Comparison of ENCODE assay signal across 32 mouse cellular contexts in the genomic region with DNA sequence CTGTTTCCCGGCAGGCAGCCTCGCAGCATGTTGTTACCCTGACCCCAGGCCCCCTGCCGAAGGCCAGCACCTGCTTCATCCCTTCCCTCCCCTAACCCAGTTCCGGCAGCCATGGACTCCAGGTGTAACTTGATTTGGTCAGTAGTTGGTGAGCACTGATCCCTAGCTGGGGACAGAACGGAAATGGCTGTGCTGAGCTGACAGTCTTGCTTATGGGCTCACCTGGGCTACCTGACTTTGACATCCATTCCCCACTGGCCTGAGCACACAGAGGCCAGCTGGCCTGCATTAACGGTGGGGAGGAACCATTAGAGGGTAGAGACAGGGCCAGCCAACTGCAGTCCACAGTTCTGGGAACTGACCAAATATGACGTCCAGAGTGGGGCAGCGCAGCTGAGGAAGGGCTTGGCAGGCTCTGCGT. TPM values are rescaled to one million over a fixed set of nuclear protein-coding genes. Genes with fewer than 3 reads are reported as not detected.
DNase-seq lines count a peak whose midpoint lies in the region; ATAC-seq lines count a peak whose summit lies in the region.
"Had no signal": no experiment of that assay in that cellular context is flagged by ENCODE, and none has a peak within 500 bp of the region (broad histone marks: within the 10 kb centered on the region; RNA-seq: fewer than 3 reads in every experiment).

No protein-coding gene starts in this region.

- H3K9ac ChIP-seq in liver, embryonic 11.5 days (ENCODE audit: low read depth, low read length) = no peak overlapping the region
- H3K9ac ChIP-seq: embryonic facial prominence, embryonic 13.5 days; forebrain, embryonic 15.5 days; heart, embryonic 12.5 days; hindbrain, embryonic 13.5 days; liver, embryonic 13.5 days; midbrain, embryonic 12.5 days had no signal

- DNase-seq in frontal cortex, postnatal 36 days (ENCODE audit: low spot score in 2 of 2) = no peak
- peak; percentile 59 for DNase-seq in NIH3T3 (ENCODE audit: low read depth)
- peak; percentile 76 to 83 for DNase-seq in cerebellum, adult 18-20 months
- DNase-seq in cerebellum, postnatal 10 days = peak; percentile 81 to 82
- no peak for DNase-seq in urinary bladder, adult 2 months (ENCODE audit: low spot score)
- DNase-seq in liver, embryonic 11.5 days (ENCODE audit: low spot score) = no peak
- no peak for DNase-seq in ovary, postnatal 10 days (ENCODE audit: low spot score)
- DNase-seq: adrenal gland, adult 8-10 months; heart, adult 2 months; heart, postnatal 4 days; kidney, adult 18-20 months; kidney, postnatal 4 days; layer of hippocampus, postnatal 36 days; liver, embryonic 13.5 days; lung, adult 18-20 months; lung, postnatal 4 days; retina, postnatal 1 day; spleen, adult 18-20 months; thymus, adult 18-20 months; thymus, postnatal 36 days had no signal

- ATAC-seq in frontal cortex, adult (ENCODE audit: low TSS enrichment) = peak; percentile 38; the same call in 1 of the 2 replicates
- ATAC-seq in liver, embryonic 11.5 days (replicated peaks; ENCODE audit: low FRiP score) = no peak
- ATAC-seq: forebrain, embryonic 15.5 days; inflammation-experienced regulatory T-cells, adult 6 months; lung, postnatal 0 days had no signal

- no peaks in the 10 kb centered on the region for H3K9me3 ChIP-seq in liver, embryonic 11.5 days (ENCODE audit: control insufficient read depth, low read length)
- H3K9me3 ChIP-seq: embryonic facial prominence, embryonic 13.5 days; forebrain, embryonic 10.5 days; forebrain, embryonic 15.5 days; heart, embryonic 12.5 days; hindbrain, embryonic 13.5 days; liver, embryonic 13.5 days; midbrain, embryonic 12.5 days had no signal

- H3K4me2 ChIP-seq in liver, embryonic 11.5 days = no peak overlapping the region
- H3K4me2 ChIP-seq: embryonic facial prominence, embryonic 13.5 days; forebrain, embryonic 15.5 days; heart, embryonic 12.5 days; hindbrain, embryonic 13.5 days; liver, embryonic 13.5 days; midbrain, embryonic 12.5 days had no signal

- WGBS in liver, embryonic 11.5 days = 77% methylated on average over 9 of the region's 9 CpGs

- H3K36me3 ChIP-seq in liver, embryonic 11.5 days (ENCODE audit: control insufficient read depth, insufficient read depth, low read length) = no peaks in the 10 kb centered on the region
- H3K36me3 ChIP-seq: embryonic facial prominence, embryonic 13.5 days; forebrain, embryonic 15.5 days; heart, embryonic 12.5 days; liver, embryonic 13.5 days had no signal

- no peak overlapping the region for H3K4me3 ChIP-seq in liver, embryonic 11.5 days (ENCODE audit: low read depth, low read length)
- H3K4me3 ChIP-seq: embryonic facial prominence, embryonic 13.5 days; forebrain, embryonic 10.5 days; forebrain, embryonic 15.5 days; heart, adult 2 months; heart, embryonic 12.5 days; hindbrain, embryonic 13.5 days; liver, embryonic 13.5 days; megakaryocyte, embryonic 14.5 days; midbrain, embryonic 12.5 days had no signal

- H3K27ac ChIP-seq in liver, embryonic 11.5 days (ENCODE audit: low read depth, low read length) = no peak overlapping the region
- H3K27ac ChIP-seq: embryonic facial prominence, embryonic 13.5 days; forebrain, embryonic 10.5 days; forebrain, embryonic 15.5 days; heart, adult 2 months; hindbrain, embryonic 13.5 days; kidney, postnatal 0 days; liver, embryonic 13.5 days; midbrain, embryonic 12.5 days; stomach, postnatal 0 days had no signal

- H3K4me1 ChIP-seq in liver, embryonic 11.5 days (replicated peaks; ENCODE audit: control insufficient read depth, insufficient read depth, low read length) = no peaks in the 10 kb centered on the region
- H3K4me1 ChIP-seq: embryonic facial prominence, embryonic 13.5 days; liver, embryonic 13.5 days; megakaryocyte, embryonic 14.5 days; midbrain, embryonic 12.5 days had no signal

- no peaks in the 10 kb centered on the region for H3K27me3 ChIP-seq in liver, embryonic 11.5 days (replicated peaks; ENCODE audit: control insufficient read depth, insufficient read depth, low read length)
- H3K27me3 ChIP-seq: embryonic facial prominence, embryonic 13.5 days; forebrain, embryonic 15.5 days; hindbrain, embryonic 13.5 days; liver, embryonic 13.5 days; midbrain, embryonic 12.5 days had no signal

RNA-seq across cellular contexts. Expression of gene Cacna1a, which starts 58.3 kb away (rescaled TPM):
- polyA plus RNA-seq in urinary bladder, adult 2 months (2012; rRNA removed) = 5.0 and 6.7 TPM in 2 replicates
- polyA plus RNA-seq in liver, embryonic 11.5 days (2014; fragmentation: Nextera tagmentation; extraction: Ambion mirVana) = 1.1 and 1.8 TPM in 2 replicates

Comparison
In these comparisons a context has a peak if more than half of its experiments do, and no peak if none do; other contexts are left out.
1. DNase-seq: peak in NIH3T3 (single experiment), cerebellum, adult 18-20 months (2 of 2) and cerebellum, postnatal 10 days (2 of 2); none in frontal cortex, postnatal 36 days (0 of 2), urinary bladder, adult 2 months (single experiment), liver, embryonic 11.5 days (single experiment) and ovary, postnatal 10 days (single experiment).